Mouse (Mus musculus) spleen, adult 2 months (tissue): Measurements from ENCODE around the gene Svs4. TPM values are rescaled to one million over a fixed set of nuclear protein-coding genes. Genes with fewer than 3 reads are reported as not detected.

ENCODE experiments used
- DNase-seq, 2 experiments: peaks; one replicate each; pipeline versions ENCODE4 v3.0.0 to v3.0.0-alpha.2; 2012 to 2021; ENCODE audit warnings: low spot score in 2 of 2, low read depth in 1 of 2
- H3K27ac ChIP-seq: fragments of 200-500 bp; 2 replicates; pipeline ENCODE4 v1.5.1; 2012; ENCODE audit warnings: low read length, inconsistent platforms; ENCODE audit not compliant: insufficient read depth
- H3K27me3 ChIP-seq: fragments of 200-500 bp; 2 replicates; pipeline ENCODE4 v1.6.1; 2012; ENCODE audit warnings: mild to moderate bottlenecking, moderate library complexity, low read length, inconsistent platforms; ENCODE audit not compliant: control insufficient read depth, insufficient read depth
- H3K36me3 ChIP-seq: fragments of 200-500 bp; 2 replicates; pipeline ENCODE4 v1.6.1; 2012; ENCODE audit warnings: mild to moderate bottlenecking, low read length, inconsistent platforms; ENCODE audit not compliant: control insufficient read depth, insufficient read depth
- H3K4me1 ChIP-seq: fragments of 200-500 bp; 2 replicates; pipeline ENCODE4 v1.6.1; 2011; ENCODE audit warnings: inconsistent platforms; ENCODE audit not compliant: control insufficient read depth, insufficient read depth, insufficient read length
- H3K4me3 ChIP-seq: fragments of 200-500 bp; 2 replicates; pipeline ENCODE4 v1.5.1; 2011; ENCODE audit warnings: mild to moderate bottlenecking, inconsistent platforms; ENCODE audit not compliant: insufficient read depth, insufficient read length; ENCODE audit errors: extremely low read depth
- CTCF ChIP-seq: fragments of 200-500 bp; IDR thresholded peaks from 2 replicates; pipeline ENCODE4 v1.5.1; 2011; ENCODE audit warnings: mild to moderate bottlenecking, inconsistent platforms; ENCODE audit not compliant: insufficient read depth, insufficient read length, insufficient replicate concordance; ENCODE audit errors: extremely low read depth
- POLR2A ChIP-seq: fragments of 200-500 bp; IDR thresholded peaks from 2 replicates; pipeline ENCODE4 v1.6.1; 2011; ENCODE audit warnings: low read depth, low read length, inconsistent platforms
- WGBS: fragments of 180-500 bp; shearing (Covaris S2); methylation state at CpG from one replicate; pipeline ENCODE4 v1.1.7; 2018; 5-methylcytosine and 5-hydroxymethylcytosine counted together
- polyA plus RNA-seq: library from polyadenylated mRNA; depleted of rRNA; stranded (reverse); fragments of >200 nt; gene quantifications from 2 replicates; pipeline ENCODE4 v1.2.3, GENCODE M21; 2012; rRNA removed

Svs4 gene
- polyA plus RNA-seq, 1 experiment: not detected

DNA sequence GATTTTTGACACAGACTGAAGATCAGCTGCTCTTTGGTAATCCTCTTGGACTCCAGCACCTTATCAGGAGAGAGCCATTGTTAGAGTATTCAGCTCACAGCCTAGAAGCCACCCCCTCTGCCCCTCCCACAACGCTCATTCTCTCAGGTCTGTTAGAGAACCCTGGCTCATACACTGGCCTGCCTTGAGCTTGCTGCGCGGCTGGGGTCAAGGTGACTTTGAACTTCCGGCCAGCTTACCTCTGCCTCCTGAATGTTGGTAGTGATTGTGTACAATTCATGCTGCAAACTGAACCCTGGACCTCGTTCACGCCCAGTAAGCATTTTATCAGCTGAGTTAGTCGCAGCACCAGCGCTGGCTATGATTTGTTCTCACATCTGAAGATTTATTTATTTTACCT, 45.6 kb downstream of the Svs4 start:
- no peak for DNase-seq
- WGBS: 82% methylated on average over 8 of the region's 8 CpGs
- Histone ChIP-seq H3K4me1 (no peaks in the 10 kb centered on the region), H3K36me3 (no peaks in the 10 kb centered on the region), H3K4me3 (no peak overlapping the region), H3K27ac (no peak overlapping the region), H3K27me3 (no peaks in the 10 kb centered on the region)
- no peak for TF ChIP-seq CTCF
- no peak for TF ChIP-seq POLR2A

DNA sequence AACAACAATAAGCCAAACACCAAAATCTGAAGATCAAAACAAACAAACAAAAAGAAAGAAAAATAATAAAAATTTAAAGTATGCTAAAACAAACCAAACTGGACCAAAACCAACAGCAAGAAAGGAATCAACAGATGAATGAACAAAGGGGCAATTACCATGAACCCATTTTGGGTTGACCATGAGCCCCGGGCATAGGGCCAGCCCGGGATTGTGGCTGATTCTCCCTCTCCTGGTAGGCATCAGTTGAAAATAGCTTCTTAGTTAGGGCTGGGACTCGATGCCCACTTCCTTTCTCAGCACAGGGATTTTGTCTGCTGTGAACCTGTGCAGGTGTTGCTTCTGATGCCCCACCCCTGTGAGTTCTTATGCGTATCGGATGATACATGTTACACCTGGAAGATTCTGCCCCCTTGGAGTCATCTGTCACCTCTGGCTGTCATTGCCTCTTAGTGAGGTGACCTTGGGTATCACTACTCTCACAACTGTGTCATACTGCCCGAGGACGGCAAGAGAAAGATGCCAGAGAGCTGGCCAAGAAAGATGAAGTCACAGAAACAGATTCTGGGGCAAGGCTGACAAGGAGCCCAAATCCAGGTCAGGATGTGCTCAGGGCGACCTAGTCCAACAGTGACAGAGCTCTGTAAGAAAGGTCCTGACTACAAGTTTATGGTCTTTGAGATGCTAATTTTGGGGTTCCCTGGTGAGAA, 49.7 kb downstream of the Svs4 start:
- 80% methylated on average over 8 of the region's 8 CpGs for WGBS
- Histone ChIP-seq H3K27ac (no peak overlapping the region), H3K36me3 (no peaks in the 10 kb centered on the region), H3K4me3 (no peak overlapping the region), H3K4me1 (no peaks in the 10 kb centered on the region), H3K27me3 (no peaks in the 10 kb centered on the region)
- no peak for TF ChIP-seq CTCF
- no peak for DNase-seq

Other genes with a start within 250 kb of the Svs4 start
- 31.6 and 36.9 TPM in 2 replicates for gene Stk4, start 208.1 kb downstream of the Svs4 start, polyA plus RNA-seq
- 51.7 and 66.0 TPM in 2 replicates for gene Tomm34, start 207.3 kb downstream of the Svs4 start, polyA plus RNA-seq
- 0.12 and 0.14 TPM in 2 replicates for gene Kcns1, start 107.3 kb downstream of the Svs4 start, polyA plus RNA-seq
- not detected in 2 replicates for gene Wfdc5, start 95.7 kb downstream of the Svs4 start, polyA plus RNA-seq
- gene Wfdc12, start 87.9 kb downstream of the Svs4 start, polyA plus RNA-seq: not detected in 2 replicates
- gene Wfdc15a, start 78.3 kb downstream of the Svs4 start, polyA plus RNA-seq: not detected in 2 replicates
- gene Wfdc15b, start 56.8 kb downstream of the Svs4 start, polyA plus RNA-seq: 0.16 TPM in 1 of 2 replicates, not detected in the other
- not detected in 2 replicates for gene Svs2, start 40.0 kb downstream of the Svs4 start, polyA plus RNA-seq
- not detected in 2 replicates for gene Svs3b, start 21.8 kb downstream of the Svs4 start, polyA plus RNA-seq
- not detected in 2 replicates for gene Svs3a, start 10.8 kb upstream of the Svs4 start, polyA plus RNA-seq
- not detected in 2 replicates for gene Svs6, start 38.3 kb upstream of the Svs4 start, polyA plus RNA-seq
- gene Svs5, start 54.3 kb upstream of the Svs4 start, polyA plus RNA-seq: not detected in 2 replicates
- 33.5 and 77.7 TPM in 2 replicates for gene Slpi, start 110.6 kb upstream of the Svs4 start, polyA plus RNA-seq
- gene Rbpjl, start 124.7 kb upstream of the Svs4 start, polyA plus RNA-seq: 19.0 and 39.4 TPM in 2 replicates
- gene Matn4, start 126.7 kb upstream of the Svs4 start, polyA plus RNA-seq: 0.82 and 1.2 TPM in 2 replicates
- 21.0 and 25.0 TPM in 2 replicates for gene Sdc4, start 165.4 kb upstream of the Svs4 start, polyA plus RNA-seq
- 111 and 172 TPM in 2 replicates for gene Sys1, start 178.5 kb upstream of the Svs4 start, polyA plus RNA-seq
- 16.4 and 17.2 TPM in 2 replicates for gene Gm20458, start 182.5 kb upstream of the Svs4 start, polyA plus RNA-seq
- not detected in 2 replicates for gene Trp53tg5, start 195.3 kb upstream of the Svs4 start, polyA plus RNA-seq
- gene Dbndd2, start 207.6 kb upstream of the Svs4 start, polyA plus RNA-seq: 15.6 and 20.3 TPM in 2 replicates
- 85.0 and 108 TPM in 2 replicates for gene Pigt, start 219.1 kb upstream of the Svs4 start, polyA plus RNA-seq